Mouse (Mus musculus): ENCODE results near the gene Iba57.
"Not testable (repeated sequence)": the region's sequence is repeated elsewhere in the genome, so short reads cannot be mapped to it uniquely, and the experiment has no call there.

The Iba57 gene

GRCm38 (mm10) chr11:59163255-59164236 lies at the start of gene Iba57:
TSS of gene Iba57 (minus strand) at chr11:59163739.
- DNase-seq (ENCODE audit: low read depth, low spot score) = peak; percentile 98

DNA sequence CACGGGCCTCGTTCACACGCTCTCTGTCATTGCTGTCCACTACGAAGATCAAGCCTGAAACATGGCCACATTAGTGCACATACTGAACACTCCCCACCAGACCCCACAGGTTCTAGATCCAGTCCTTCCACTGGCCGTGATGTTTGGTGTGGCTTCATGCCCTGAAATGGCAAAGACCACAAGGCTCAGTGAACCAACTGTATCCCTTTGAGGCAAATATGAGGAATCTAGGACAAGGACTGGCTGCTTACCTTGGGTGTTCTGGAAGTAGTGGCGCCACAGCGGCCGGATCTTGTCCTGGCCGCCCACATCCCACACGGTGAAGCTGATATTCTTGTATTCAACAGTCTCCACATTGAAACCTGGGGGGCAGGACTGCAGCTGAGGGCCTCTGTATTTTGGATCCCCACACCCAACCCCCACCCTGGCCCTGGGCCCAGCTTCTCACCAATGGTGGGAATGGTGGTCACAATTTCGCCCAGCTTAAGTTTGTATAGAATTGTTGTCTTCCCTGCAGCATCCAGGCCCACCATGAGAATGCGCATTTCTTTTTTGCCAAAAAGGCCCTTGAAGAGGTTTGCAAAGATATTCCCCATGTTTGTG lies 49.5 kb upstream of the Iba57 start:
- DNase-seq (ENCODE audit: low read depth, low spot score) = no peak

GRCm38 (mm10) chr11:59212320-59212719 lies 48.8 kb upstream of the Iba57 start:
- not testable (repeated sequence) for DNase-seq (ENCODE audit: low read depth, low spot score)

DNA sequence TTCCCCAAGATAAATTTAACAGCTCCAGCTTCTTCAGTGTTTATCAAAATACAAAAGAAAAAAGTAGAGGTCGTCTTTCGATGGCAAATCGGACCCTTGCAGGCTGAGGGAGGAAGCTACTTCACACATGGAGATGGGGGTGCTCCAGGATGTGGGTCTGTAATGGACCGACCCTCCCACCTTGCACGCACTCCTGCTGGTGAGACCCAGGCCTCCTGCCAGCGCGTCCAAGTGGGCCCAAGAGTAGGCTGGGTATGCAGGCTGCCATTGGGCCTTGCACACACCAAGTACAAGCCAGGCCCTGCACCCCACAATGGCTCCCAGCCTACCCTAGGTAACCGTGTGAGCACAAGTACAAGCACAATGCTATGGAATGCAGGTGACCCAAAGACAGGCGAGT lies 48.0 kb upstream of the Iba57 start:
- not testable (repeated sequence) for DNase-seq (ENCODE audit: low read depth, low spot score)

- no peak for DNase-seq (ENCODE audit: low read depth, low spot score)
Observed at GRCm38 (mm10) chr11:59210020-59210419, 46.5 kb upstream of the Iba57 start.

DNA sequence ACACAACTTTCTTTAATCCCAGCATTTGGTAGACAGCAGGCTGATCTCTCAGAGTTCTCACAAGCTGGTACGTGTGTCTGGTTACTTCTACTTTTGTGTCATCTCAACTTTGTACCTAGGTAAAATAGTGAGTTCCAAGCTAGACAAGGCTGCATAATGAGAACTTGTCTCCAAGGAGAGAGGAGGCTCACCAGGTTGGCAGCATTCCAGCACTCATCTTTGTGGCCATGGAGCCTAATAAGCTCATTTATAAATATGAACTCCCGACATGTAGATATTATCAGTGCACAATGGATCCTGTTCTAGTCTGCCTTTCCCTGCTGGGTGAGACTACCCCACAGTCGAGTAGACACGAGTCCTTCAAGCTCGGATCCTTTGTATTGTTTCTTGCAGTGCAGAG lies 46.0 kb upstream of the Iba57 start:
- DNase-seq (ENCODE audit: low read depth, low spot score) = no peak

DNA sequence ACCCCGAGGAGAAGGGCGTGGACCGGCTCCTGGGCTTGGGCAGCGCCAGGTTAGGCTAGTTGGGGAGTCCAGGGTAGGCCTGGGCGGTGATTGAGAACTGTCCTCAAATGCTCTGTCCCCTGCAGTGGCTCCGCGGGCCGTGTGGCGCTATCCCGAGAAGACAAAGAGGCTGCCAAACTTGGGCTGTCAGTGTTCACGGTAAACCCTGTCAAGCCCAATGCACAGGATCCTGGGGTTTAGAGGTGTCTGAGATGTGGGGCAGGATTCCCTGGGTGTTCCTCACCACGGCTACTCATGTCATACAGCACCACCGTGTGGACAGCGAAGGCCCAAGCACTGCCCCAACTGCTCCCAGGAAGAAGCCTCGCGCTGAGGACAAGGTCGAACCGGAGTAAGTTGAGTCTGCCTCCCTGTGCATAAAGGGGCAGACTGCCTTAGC lies 45.5 kb upstream of the Iba57 start:
- no peak for DNase-seq (ENCODE audit: low read depth, low spot score)

DNA sequence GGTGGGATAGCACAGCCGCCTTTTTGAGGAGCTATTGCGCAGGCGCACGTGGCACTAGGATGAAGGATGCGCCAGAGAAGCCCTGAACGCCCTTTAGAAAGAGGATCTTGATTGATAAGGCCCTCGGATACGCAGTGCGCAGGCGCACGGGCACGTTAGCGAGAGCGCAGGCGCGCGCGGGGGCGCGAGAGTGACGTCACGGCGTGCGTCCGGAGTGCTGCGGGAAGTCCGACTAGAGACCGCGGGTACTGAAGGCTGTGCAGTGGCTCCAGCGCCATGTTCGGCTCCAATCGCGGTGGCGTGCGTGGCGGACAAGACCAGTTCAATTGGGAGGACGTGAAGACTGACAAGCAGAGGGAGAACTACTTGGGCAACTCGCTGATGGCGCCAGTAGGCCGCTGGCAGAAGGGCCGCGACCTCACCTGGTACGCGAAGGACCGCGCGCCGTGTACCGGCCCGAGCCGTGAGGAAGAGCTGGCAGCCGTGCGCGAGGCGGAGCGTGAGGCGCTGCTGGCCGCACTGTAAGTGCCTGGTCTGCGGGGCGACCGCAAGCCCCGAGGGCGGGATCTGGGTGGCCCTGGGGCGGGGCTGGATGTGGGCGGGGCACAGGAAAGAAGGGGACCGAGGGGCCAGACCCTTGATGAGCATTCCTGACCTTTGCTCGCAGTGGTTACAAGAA lies 44.8 kb upstream of the Iba57 start, which contains the start of gene 2310033P09Rik:
Gene 2310033P09Rik, plus strand, starts transcription at position 169 of the 679 bp plus-strand sequence.
- DNase-seq (ENCODE audit: low read depth, low spot score) = peak; percentile 97

DNA sequence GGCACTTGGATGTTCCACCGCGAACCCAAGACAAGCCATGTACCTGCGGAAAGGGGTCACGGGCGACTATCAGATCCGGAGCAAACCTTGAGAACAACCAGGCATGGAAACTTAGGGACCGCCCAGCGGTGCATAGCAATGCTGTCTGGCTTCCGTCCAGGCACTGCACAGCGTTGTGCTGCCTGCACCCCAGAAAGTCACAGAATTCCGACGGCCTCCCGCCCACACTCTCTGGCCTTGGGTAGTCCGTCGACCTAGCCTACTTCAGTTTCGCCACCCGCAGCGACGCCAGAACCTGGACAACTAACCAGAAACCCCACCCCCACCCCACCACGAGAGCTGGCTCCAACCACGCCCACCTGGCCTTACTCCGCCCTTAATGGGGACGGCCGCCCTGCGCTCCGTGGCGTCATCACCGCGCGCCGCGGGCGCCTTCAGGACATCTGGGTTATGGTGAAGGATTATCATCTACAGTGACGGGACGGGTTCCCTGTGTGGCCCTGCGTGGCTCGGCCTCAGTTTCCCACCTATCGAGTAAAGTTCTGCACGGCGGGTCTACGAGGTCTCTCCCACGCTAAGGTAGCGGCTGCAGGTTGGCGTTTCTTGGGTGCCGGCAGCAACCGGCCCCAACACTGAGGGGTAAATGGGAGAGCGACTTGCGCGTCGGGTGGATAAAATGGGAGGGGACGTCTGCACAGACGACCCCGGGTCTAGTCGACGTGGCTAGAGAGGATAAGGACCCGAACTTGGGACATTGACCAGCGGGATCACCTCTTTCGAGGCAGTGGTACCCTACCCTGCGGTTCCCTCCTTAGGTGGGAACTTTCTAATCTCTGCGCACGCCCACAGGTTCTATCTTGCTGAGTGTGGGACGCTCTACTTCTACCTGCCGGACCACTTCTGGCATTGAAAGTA lies 38.8 kb upstream of the Iba57 start, which contains the start of gene Mrpl55:
Gene Mrpl55, plus strand, starts transcription at position 406 of the 915 bp plus-strand sequence.
- DNase-seq (ENCODE audit: low read depth, low spot score) = peak; percentile 97

- no peak for DNase-seq (ENCODE audit: low read depth, low spot score)
Observed at GRCm38 (mm10) chr11:59201216-59202002, 37.9 kb upstream of the Iba57 start.

DNA sequence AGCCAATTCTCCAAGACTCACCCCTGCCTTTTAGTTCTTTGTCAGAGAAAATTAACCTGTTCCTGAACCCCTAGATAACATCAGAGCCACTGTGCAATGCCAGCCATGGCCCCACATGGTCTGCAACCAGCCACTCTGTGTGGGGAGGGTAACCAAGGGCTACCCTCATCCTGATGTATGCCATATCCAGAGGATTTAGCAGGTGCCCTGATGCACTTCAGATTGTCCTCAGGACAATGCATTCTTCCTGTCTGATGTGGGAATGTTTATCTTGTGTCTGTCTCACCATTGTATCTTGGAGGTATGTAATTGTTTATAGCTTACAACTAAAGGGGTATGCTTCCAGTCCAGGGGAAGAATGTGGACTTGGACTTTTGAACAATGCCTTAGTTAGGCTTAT lies 32.7 kb upstream of the Iba57 start:
- DNase-seq (ENCODE audit: low read depth, low spot score) = no peak

DNA sequence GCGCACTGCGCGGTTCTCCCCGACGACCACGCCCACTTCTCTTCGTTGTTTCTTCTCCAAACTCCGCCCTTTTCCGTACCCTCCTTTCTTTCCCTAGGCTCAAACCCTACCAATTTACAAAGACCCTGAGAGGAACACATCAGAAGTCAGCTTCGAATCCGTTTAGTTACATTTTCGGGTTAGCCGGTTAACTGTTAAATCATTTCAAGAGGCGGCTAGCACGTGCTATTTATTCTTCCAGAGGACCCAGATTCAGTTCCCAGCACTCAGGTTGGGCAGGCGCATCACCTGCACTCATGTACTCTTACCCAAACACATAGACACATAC lies 28.5 kb upstream of the Iba57 start, which contains the start of gene Guk1:
Gene Guk1, minus strand, starts transcription at position 154 of the 328 bp plus-strand sequence.
- DNase-seq (ENCODE audit: low read depth, low spot score) = no peak

- DNase-seq (ENCODE audit: low read depth, low spot score) = peak; percentile 91
Observed at GRCm38 (mm10) chr11:59191231-59192058, 27.9 kb upstream of the Iba57 start.

DNA sequence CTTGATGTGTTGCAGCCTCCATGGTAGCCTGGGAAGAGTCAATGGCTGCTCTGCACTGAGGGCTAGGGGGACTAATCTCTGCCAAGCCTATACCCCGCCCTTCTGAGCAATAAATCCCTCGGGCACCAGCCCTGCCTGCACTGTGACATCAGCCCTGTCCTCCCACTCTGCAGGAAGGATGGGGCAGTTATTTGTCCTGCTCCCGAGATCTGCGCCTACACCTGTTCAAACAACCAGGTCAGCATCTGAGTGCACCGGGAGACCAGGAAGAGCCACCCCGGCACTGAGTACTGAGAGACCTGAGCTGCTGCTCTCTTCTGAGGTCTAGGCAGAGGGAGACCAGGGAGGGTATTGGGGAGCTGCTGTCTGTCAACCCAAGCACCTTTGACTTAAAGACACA lies 24.2 kb upstream of the Iba57 start:
- no peak for DNase-seq (ENCODE audit: low read depth, low spot score)

DNA sequence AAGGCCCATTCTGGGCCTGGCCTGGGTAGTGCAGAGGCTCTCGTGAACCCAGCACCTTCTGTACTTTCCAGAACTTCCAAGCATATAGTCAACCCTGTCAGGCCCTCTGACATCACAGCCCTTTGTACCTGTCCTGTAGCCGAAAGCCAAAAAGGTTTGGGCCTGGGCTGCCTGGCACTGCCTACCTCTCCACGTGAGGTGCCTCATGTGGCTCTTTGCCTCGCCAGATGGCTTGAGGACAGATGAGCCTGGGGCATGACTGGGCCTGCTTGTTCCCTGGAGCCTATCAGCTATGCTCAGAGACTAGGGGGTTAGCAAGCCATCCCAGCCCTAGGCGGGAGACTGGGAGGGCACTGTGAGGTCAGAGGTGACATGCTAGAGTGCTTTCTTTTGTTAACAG lies 22.0 kb upstream of the Iba57 start:
- no peak for DNase-seq (ENCODE audit: low read depth, low spot score)

GRCm38 (mm10) chr11:59183821-59184220 lies 20.3 kb upstream of the Iba57 start:
- no peak for DNase-seq (ENCODE audit: low read depth, low spot score)

GRCm38 (mm10) chr11:59182864-59183331 lies 19.4 kb upstream of the Iba57 start, which contains the start of gene Gjc2:
TSS of gene Gjc2 (minus strand) at chr11:59183213.
- DNase-seq (ENCODE audit: low read depth, low spot score) = no peak

DNA sequence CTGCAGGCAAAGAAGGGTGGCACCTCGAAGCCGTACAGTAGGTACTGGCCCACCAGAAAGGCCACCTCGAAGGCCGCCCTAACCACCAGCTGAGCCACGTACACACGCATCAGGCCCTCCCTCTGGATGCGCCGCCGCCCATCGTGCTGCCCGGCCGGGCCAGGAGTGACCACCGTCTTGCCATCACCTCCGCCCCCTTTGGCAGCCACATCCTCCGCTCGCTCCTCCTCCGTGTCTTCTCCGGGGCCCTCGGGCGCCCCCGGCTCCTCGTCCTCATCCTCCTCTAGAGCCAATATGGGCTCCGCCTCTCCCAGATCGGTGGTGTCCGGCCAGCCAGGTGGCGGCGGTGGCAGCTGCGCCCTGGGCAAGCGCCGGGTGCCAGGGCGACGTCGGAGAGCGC lies 13.4 kb upstream of the Iba57 start:
- no peak for DNase-seq (ENCODE audit: low read depth, low spot score)

DNA sequence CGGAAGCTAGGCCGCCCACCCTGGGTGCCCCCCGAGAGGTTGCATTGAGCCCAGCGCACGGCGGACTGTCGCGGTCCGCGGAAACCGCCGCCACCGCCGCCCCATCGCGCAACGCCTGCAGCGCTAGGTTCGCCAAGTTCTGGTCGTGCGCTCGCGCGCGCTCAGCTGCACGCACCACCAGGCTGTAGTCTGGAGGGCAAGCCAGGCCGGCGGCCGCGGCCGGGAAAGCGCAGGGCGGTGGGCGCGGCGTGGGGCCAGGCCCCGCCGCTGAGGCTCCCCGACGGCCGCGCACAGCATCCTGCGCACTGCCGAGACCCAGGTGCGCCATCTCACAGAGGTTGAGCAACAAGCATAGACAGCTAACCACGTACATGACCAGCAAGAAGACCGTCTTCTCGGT lies 12.9 kb upstream of the Iba57 start:
- DNase-seq (ENCODE audit: low read depth, low spot score) = no peak

Measured in WW6 (cell line).